Comparison of ENCODE assay signal across 7 mouse cellular contexts in the genomic region with DNA sequence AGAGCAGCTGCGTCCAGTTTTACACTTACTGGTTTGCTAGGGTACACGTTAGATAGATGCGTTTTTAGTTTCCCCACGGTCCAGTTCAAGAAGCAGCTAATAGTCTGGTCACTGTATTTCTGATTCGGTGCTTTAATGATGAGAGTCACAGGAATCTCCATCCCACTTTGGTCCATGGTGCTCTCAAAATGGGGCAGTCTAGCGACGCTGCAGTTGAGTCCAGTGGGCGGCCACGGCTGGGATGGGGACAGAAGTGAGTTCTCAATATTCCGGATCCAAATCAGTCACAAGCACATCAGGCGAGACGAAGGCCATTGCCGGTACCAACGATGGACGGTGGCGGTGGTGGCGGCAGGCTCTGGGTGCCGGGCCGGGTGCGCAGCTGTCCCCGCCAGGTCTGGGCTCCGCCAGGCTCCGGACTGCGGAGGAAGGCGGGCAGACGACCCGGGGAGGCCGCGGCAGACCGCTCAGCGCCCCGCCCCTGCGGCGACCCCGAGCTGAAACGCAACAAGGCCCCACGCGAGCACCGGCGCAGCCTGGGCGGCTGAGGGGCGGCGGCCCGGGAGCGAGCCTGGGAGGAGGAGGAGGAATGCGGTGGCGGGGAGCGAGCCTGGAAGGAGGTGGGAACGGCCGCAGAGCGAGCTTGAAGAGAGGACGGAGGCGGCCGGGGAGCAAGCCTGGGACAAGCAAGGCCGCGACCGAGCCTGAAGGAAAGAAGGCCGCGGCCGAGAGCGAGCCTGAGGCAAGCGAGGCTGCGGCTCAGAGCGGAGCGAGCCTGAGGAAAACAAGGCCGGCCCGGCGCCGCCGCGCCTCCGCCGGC. TPM values are rescaled to one million over a fixed set of nuclear protein-coding genes. Genes with fewer than 3 reads are reported as not detected.
DNase-seq lines count a peak whose midpoint lies in the region; ATAC-seq and TF ChIP-seq lines count a peak whose summit lies in the region.

No protein-coding gene starts in this region.

- no peaks in the 10 kb centered on the region for H3K27me3 ChIP-seq in forebrain, embryonic 13.5 days
- H3K27me3 ChIP-seq in hindbrain, embryonic 15.5 days, result no peaks in the 10 kb centered on the region
- no peaks in the 10 kb centered on the region for H3K27me3 ChIP-seq in limb, embryonic 14.5 days (ENCODE audit: control insufficient read depth, insufficient read depth, low read length)
- no peaks in the 10 kb centered on the region for H3K27me3 ChIP-seq in midbrain, embryonic 13.5 days

- TF ChIP-seq CTCF in bone marrow, adult 2 months (IDR thresholded peaks at IDR 0.05; ENCODE audit: control insufficient read depth, insufficient read depth, low read length), result no peak

- peak overlapping the region; percentile 79 for H3K4me2 ChIP-seq in forebrain, embryonic 13.5 days
- H3K4me2 ChIP-seq in hindbrain, embryonic 15.5 days, result peak overlapping the region; percentile 93
- peak overlapping the region; percentile 76 for H3K4me2 ChIP-seq in limb, embryonic 14.5 days (replicated peaks; ENCODE audit: low read depth, low read length, severe bottlenecking)
- peak overlapping the region; percentile 91 for H3K4me2 ChIP-seq in midbrain, embryonic 13.5 days (replicated peaks)

- under 1% methylated on average over 72 of the region's 73 CpGs for WGBS in bone marrow, adult 2 months
- under 1% methylated on average over 55 of the region's 73 CpGs for WGBS in forebrain, embryonic 13.5 days
- WGBS in hindbrain, embryonic 15.5 days, result under 1% methylated on average over 68 of the region's 73 CpGs
- WGBS in limb, embryonic 14.5 days, result under 1% methylated on average over 49 of the region's 73 CpGs
- WGBS in midbrain, embryonic 13.5 days, result under 1% methylated on average over 73 of the region's 73 CpGs

- H3K9me3 ChIP-seq in forebrain, embryonic 13.5 days (replicated peaks), result no peaks in the 10 kb centered on the region
- H3K9me3 ChIP-seq in hindbrain, embryonic 15.5 days, result no peaks in the 10 kb centered on the region
- no peaks in the 10 kb centered on the region for H3K9me3 ChIP-seq in limb, embryonic 14.5 days (ENCODE audit: control insufficient read depth, low read length)
- no peaks in the 10 kb centered on the region for H3K9me3 ChIP-seq in midbrain, embryonic 13.5 days

- peak overlapping the region; percentile 100 for H3K27ac ChIP-seq in bone marrow, adult 2 months (ENCODE audit: control insufficient read depth, insufficient read depth, low read depth, low read length, poor library complexity)
- peak overlapping the region; percentile 97 for H3K27ac ChIP-seq in forebrain, embryonic 13.5 days
- H3K27ac ChIP-seq in hindbrain, embryonic 15.5 days (replicated peaks), result peak overlapping the region; percentile 96
- peak overlapping the region; percentile 99 for H3K27ac ChIP-seq in limb, embryonic 14.5 days (replicated peaks; ENCODE audit: low read depth, low read length)
- peak overlapping the region; percentile 99 for H3K27ac ChIP-seq in midbrain, embryonic 13.5 days

- H3K4me1 ChIP-seq in bone marrow, adult 2 months (ENCODE audit: control insufficient read depth, insufficient read depth, low read length), result no peaks in the 10 kb centered on the region; the same call in 1 of the 2 replicates
- peaks cover 35% of the 10 kb centered on the region for H3K4me1 ChIP-seq in forebrain, embryonic 13.5 days
- peaks cover 36% of the 10 kb centered on the region for H3K4me1 ChIP-seq in hindbrain, embryonic 15.5 days (replicated peaks)
- H3K4me1 ChIP-seq in limb, embryonic 14.5 days (ENCODE audit: control insufficient read depth, insufficient read depth, low read length), result peaks cover 14% of the 10 kb centered on the region
- H3K4me1 ChIP-seq in midbrain, embryonic 13.5 days (replicated peaks), result peaks cover 36% of the 10 kb centered on the region

- 0 out of 2 replicates have a peak, but pooled peaks have one; percentile 16 for TF ChIP-seq POLR2A in bone marrow, adult 2 months (IDR thresholded peaks at IDR 0.05; ENCODE audit: borderline replicate concordance, control insufficient read depth, low read depth, low read length)
- TF ChIP-seq POLR2A in limb, embryonic 14.5 days (IDR thresholded peaks at IDR 0.05; ENCODE audit: borderline replicate concordance, extremely low read depth, insufficient read depth, insufficient read length), result no peak

- peak overlapping the region; percentile 97 for H3K9ac ChIP-seq in forebrain, embryonic 13.5 days
- H3K9ac ChIP-seq in hindbrain, embryonic 15.5 days, result peak overlapping the region; percentile 93
- H3K9ac ChIP-seq in limb, embryonic 14.5 days (ENCODE audit: low read depth, low read length, severe bottlenecking), result peak overlapping the region; percentile 93
- peak overlapping the region; percentile 99 for H3K9ac ChIP-seq in midbrain, embryonic 13.5 days (replicated peaks)

- peak overlapping the region; percentile 100 for H3K4me3 ChIP-seq in bone marrow, adult 2 months (replicated peaks; ENCODE audit: control insufficient read depth, low read depth, low read length)
- H3K4me3 ChIP-seq in forebrain, embryonic 13.5 days, result peak overlapping the region; percentile 93
- H3K4me3 ChIP-seq in hindbrain, embryonic 15.5 days, result peak overlapping the region; percentile 88
- peak overlapping the region; percentile 80 for H3K4me3 ChIP-seq in limb, embryonic 14.5 days (replicated peaks; ENCODE audit: low read length)
- peak overlapping the region; percentile 77 for H3K4me3 ChIP-seq in midbrain, embryonic 13.5 days (replicated peaks)

- H3K36me3 ChIP-seq in forebrain, embryonic 13.5 days (ENCODE audit: poor library complexity, severe bottlenecking), result no peaks in the 10 kb centered on the region
- H3K36me3 ChIP-seq in hindbrain, embryonic 15.5 days, result no peaks in the 10 kb centered on the region
- H3K36me3 ChIP-seq in limb, embryonic 14.5 days (ENCODE audit: control insufficient read depth, insufficient read depth, low read length), result no peaks in the 10 kb centered on the region
- no peaks in the 10 kb centered on the region for H3K36me3 ChIP-seq in midbrain, embryonic 13.5 days

- DNase-seq in NIH3T3 (ENCODE audit: low read depth), result peak; percentile 21
- DNase-seq in limb, embryonic 14.5 days (ENCODE audit: low spot score), result peak; percentile 70
- peak; percentile 50 to 52 for DNase-seq in spleen, postnatal 14 days (ENCODE audit: low spot score in 2 of 2)

- peak; percentile 68 for ATAC-seq in forebrain, embryonic 13.5 days
- ATAC-seq in hindbrain, embryonic 15.5 days (ENCODE audit: low FRiP score, low read depth), result peak; percentile 68
- peak; percentile 74 for ATAC-seq in limb, embryonic 14.5 days (ENCODE audit: low FRiP score, low read depth)
- ATAC-seq in midbrain, embryonic 13.5 days, result peak; percentile 75

RNA-seq across cellular contexts. Expression of a gene that starts 0.6 kb away (rescaled TPM):
- polyA plus RNA-seq in bone marrow, adult 2 months (2011; ENCODE audit: insufficient read depth, insufficient read length, low replicate concordance, missing spikeins), result 10.7 and 15.6 TPM in 2 replicates
- polyA plus RNA-seq in forebrain, embryonic 13.5 days (2015; fragmentation: Nextera tagmentation; extraction: Ambion mirVana), result 31.7 and 33.5 TPM in 2 replicates
- polyA plus RNA-seq in hindbrain, embryonic 15.5 days (2015; fragmentation: Nextera tagmentation; extraction: Ambion mirVana), result 35.0 and 36.0 TPM in 2 replicates
- 32.8 and 42.1 TPM in 2 replicates for polyA plus RNA-seq in limb, embryonic 14.5 days (2012; rRNA removed)
- 33.8 and 39.3 TPM in 2 replicates for polyA plus RNA-seq in limb, embryonic 14.5 days (2014; fragmentation: Nextera tagmentation; extraction: Ambion mirVana)
- polyA plus RNA-seq in midbrain, embryonic 13.5 days (2015; fragmentation: Nextera tagmentation; extraction: Ambion mirVana), result 31.1 and 37.4 TPM in 2 replicates

Comparison
In these comparisons a context has a peak if more than half of its experiments do, and no peak if none do; other contexts are left out.
1. Peak in every context shown above with its lines: DNase-seq, ATAC-seq, H3K4me3 ChIP-seq and H3K27ac ChIP-seq.